Mouse (Mus musculus) lung, postnatal 0 days (tissue): ENCODE results near the gene Tubgcp2.

Experiments used
- CTCF ChIP-seq: IDR thresholded peaks from 2 replicates; pipeline ENCODE4 v1.5.1; 2016; ENCODE audit warnings: antibody characterized with exemption, mild to moderate bottlenecking
- EP300 ChIP-seq: IDR thresholded peaks from 2 replicates; pipeline ENCODE4 v1.6.1; 2016; ENCODE audit warnings: antibody characterized with exemption, mild to moderate bottlenecking, control low read depth

DNA sequence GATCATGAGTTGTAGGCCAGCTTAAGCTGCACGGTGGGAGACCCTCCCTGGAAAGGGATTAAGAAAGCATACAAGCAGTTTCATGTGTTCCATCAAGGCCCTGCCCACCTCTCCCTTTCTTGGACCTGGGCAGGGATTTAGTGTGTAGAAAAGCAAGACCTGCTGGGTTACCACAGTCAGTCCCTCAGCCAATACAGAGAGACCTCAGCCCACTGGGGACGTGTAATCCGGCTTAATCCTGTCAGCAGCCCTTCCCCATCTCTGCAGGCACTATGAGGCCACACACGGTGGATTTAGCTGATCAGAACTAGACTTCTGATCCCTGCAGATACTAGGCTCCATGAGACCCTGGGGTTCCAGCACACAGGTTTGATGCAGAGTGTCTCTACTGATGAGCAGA lies 23.1 kb upstream of the Tubgcp2 start:
- TF ChIP-seq EP300 (no peak), CTCF (no peak)
